Mouse (Mus musculus): ENCODE data around the gene Slc11a2.

Gene Slc11a2

DNA sequence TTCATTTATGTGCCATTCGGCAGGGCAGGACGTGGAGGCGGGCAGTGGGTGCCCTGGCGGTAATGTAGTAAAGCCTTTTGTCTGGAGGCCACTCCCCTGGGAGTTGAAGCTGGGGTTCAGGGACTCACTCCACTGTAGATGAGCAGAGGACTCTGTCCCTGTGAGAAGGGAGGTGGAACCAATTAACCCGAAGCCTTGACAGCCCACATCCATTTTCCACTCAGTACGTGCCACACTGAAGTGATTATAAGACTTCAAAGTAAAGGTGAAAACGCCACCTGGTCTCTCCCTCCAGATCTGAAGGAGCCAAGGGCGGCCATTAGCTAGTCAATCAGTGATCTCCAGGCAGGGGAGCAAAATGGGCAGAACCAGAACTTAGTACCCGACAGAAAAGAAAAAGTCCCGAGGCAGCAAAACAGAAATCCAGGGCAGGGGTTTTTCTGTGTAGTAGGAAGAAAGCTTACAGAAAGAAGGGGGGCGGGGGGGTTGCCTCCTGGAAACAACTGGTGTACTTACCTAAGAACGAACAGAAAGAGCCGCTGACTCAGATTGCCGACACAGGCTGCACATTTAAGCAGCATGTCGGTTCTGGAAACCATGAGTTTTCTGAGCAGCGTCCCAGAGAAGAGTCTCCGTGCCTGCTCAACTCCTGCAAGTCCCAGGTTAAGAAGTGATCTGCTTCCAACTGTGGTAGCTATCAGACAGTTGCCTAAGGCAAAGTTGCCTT is at the start of gene Slc11a2:
TSS of gene Slc11a2 (minus strand) at position 677 of the 727 bp plus-strand sequence.
- DNase-seq (ENCODE audit: low read depth, low spot score): no peak

DNA sequence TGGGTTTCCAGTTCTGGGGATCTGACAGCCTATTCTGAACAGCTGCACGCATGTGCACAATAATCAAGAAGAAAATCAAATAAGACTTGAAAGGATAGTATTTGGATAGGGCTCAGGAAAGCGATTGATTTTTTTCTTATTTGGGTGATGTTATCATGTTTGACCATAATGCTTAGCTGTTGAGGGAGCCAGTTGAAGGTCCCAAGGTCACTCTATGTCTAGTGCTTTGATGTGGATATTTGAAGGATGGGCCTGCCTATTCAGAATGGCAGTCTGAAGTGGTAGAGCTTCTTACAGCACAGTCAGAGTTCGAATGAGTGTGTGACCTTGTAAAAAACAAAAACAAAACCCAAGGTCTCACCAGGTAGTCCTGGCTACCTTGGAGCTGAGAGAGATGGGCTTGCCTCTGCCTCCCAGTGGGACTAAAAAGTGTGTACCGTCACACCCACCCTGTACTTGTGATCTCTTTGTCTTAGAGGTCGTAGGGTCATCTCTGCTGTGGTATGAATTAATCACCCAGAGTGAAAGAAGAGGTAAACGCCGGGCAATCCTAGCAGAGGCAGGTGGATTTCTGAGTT is 49.1 kb upstream of the Slc11a2 start:
- peak; percentile 99 for DNase-seq (ENCODE audit: low read depth, low spot score)

DNA sequence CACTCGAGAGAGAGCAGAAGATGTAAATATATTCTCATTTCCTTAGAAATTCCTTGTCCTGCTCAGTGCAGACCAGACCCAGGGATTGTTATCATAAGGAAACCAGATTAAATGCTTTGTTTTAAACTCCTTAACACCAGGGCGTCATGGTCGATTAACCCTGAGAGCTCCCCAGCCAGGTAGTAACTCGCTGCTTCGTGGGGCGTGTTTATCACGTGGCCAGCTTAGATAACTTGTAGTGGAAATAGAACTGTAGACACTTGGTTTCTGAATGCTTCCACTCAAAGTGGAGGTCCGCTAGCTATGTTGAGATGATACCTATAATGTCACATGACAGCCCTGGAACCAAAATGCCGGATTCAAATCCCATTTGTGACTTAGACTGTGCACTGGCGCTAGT is 45.2 kb upstream of the Slc11a2 start:
- DNase-seq (ENCODE audit: low read depth, low spot score): no peak

DNA sequence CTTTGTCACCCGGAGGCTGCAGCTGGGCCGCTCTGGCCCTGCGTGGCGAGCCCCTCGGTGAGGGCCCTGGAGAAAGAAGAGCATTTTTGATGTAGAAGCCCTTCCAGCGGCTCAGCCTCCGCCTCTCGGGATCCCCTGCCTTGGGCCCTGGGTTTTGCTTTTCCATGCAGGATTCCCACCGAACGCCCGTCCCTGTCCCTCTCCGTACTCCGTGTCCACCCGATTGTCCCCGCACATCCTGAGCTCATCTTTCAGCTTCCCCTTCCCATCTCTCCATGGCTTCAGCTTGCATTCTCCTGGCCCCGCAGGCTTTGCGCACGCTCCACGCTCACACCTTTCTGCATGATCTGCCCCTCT is 44.3 kb upstream of the Slc11a2 start:
- no peak for DNase-seq (ENCODE audit: low read depth, low spot score)

DNA sequence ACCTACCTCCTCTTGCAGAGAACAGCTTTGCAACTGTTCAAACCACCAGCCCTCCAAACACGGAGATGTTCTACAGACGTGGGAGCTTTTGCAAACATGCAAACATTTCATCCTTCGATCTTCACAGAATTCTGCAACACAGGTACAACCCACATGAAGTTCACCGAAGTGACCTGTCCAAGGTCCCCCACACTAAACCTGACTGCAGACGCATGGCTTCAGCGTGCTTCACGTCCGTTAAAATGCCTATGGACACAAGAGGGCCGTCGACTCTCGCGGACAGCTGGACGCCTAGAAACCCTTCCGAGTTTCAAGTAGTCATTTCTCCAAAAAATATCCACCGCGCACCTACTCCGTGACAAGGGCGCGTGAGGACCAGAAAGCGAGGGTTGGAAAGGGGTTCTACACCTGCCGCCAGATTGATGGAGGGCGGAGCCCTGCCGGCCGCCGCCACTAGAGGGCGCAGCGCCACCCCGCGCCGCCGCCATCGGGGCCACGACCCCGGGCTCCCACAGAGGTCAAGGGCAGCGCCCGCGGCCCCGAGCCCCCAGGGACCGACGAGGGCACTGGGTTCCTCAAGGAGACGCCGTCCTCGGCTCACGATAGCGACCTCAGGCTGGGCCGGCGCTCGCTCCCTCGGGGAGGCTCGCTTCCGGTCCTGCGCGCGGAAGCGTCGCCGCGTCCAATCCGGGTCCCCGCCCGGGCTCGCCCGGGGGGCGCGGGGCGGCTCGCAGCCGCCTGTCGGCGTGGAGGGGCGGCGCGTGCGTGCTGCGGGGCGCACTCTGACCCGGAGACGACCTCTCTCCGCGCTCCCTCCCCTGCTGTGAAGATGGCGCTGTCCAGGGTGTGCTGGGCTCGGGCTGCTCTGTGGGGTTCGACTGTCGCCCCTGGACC is 43.7 kb upstream of the Slc11a2 start, which contains the start of gene Letmd1:
TSS of gene Letmd1 (plus strand) at position 729 of the 894 bp plus-strand sequence.
- peak; percentile 90 for DNase-seq (ENCODE audit: low read depth, low spot score)

DNA sequence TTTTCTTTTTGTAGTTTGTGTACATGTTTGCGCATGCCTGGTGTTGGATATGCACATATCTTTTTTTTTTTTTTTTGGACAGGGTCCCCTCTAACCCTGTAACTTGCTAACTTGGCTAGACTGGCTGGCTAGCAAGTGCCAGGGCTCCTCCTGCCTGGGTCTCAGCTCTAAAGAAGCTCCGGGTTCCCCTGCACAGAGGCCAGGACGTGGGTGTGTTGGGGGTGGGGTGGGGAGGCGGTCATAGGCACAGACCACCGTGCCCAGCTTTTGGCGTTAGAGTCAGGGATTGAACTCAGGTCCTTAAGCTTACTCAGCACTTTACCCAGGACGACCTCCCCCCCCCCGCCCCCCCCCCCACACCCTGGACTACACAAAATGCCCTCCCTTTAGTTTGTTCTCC is 42.9 kb upstream of the Slc11a2 start:
- DNase-seq (ENCODE audit: low read depth, low spot score): no peak

DNA sequence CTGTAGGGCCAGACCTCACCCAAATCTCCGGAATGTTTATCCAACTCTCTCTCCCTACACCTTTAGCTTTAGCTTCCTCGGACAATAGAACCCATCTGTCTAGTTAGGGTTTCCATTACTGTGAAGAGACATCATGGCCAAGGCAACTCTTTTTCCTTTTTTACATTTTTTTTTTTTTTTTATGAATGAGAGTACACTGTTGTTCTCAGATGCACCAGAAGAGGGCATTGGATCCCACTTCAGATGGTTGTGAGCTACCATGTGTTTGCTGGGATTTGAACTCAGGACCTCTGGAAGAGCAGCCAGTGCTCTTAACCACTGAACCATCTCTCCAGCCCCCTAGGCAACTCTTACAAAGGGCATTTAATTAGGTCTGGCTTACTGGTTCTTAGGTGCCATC is 40.6 kb upstream of the Slc11a2 start:
- no peak for DNase-seq (ENCODE audit: low read depth, low spot score)

DNA sequence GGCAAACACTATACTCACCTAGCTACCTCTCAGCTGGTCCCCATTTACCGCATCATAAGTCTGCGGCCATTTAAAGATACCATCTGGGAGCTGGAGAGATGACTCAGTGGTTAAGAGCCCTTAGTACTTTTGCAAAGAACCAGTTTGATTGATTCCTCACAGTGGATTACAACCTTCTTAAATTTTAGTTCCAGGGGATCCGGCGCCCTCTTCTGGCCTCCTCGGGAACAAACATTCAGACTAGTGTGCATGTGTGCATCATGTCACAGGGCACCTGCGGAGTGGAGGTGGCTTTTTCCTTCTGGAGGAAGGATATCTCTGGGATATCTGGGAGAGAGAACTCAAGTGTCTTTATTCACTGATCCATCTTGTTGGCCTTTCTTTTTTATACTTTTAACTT is 38.8 kb upstream of the Slc11a2 start:
- DNase-seq (ENCODE audit: low read depth, low spot score): peak; percentile 74

DNA sequence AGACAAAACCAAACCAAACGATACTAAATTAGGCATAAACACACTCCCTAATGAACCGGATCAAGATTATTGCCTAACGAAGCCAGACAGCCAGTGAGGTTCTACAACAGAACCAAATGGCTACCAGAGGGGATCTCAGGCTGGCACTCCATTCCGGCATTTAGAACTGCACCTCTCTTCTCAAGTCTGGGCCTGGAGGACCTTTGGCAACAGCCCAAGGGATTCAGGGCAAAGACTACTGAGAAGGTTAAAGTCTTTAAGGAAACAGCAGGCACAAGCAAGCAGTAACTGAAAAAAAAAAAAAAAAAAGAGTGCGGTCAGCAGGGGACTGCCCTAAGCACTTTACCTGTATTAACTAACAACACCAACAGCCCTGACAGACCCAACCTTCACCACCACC is 37.2 kb upstream of the Slc11a2 start:
- DNase-seq (ENCODE audit: low read depth, low spot score): no peak

DNA sequence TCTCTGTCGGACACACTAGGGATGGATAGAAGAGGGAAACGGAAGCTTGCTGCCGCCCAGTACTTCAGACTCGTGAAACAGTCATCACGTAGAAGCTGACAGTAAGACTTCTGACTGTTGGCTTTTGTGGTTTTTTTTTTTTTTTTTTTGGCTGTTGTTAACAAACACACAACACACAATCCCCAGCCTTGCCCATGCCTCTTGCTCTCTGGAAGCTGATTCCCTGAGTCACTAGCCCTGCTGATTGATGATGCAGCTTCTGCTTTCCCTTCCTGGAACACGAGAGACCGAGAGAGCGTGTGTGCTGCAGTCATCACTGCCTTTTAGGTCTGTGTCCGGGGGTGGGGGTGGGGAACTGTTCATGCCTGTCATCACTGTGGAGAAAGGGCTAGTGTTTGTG is 36.8 kb upstream of the Slc11a2 start:
- no peak for DNase-seq (ENCODE audit: low read depth, low spot score)

DNA sequence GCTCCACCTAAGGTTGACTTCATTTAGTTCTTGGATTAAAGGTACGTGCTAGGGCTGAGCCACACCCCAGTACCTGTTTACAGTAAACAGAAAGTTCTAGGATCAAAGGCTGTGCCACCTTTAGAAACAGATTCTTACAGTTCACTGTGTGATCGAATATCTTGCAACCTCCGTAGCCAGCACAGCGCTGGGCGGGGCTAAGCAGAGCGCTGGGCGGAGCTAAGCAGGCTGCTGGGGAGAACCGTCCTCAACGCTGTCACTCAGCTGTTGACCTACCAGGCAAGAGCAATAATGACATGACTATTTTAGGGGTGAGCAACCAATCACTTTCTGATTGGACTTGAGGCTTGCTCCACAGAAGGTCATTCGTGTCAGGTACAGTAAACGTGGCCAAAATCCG is 36.1 kb upstream of the Slc11a2 start:
- DNase-seq (ENCODE audit: low read depth, low spot score): peak; percentile 79

DNA sequence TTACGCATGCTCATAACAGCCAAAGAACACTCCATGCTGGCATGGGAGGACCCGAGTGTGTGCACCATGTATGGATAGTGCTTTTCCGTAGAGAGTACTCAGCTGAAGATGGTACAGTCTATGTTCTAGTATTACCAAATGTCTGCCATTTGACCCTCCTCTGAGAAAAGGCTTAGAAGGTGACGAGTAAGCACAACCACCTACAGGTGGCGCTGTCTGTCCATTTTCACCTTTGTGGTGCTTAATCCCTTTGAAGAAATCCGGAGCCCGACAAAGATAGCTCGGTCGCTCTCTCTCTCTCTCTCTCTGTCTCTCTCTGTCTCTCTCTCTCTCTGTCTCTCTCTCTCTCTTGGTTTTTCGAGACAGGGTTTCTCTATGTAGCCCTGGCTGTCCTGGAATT is 33.2 kb upstream of the Slc11a2 start:
- DNase-seq (ENCODE audit: low read depth, low spot score): peak; percentile 94

DNA sequence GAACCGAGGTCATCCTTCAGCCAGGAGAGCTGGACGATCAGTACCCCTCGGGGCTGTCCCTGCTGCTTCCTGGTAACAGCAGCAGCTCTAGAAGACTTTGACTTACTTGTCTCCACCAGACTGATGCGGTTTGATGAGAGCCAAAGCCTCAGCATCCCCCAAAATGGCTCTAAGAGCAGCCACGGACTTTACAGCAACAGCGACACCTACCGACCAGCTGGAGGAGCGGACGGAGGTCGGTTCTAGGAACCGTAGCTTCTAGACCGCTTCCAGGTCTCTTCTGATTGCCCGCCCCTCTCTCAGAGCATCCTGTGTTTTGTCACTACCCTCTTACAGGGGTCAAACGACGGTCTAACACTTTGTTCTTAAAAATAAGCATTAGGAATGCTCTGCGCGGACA is 32.5 kb upstream of the Slc11a2 start:
- peak; percentile 95 for DNase-seq (ENCODE audit: low read depth, low spot score)

DNA sequence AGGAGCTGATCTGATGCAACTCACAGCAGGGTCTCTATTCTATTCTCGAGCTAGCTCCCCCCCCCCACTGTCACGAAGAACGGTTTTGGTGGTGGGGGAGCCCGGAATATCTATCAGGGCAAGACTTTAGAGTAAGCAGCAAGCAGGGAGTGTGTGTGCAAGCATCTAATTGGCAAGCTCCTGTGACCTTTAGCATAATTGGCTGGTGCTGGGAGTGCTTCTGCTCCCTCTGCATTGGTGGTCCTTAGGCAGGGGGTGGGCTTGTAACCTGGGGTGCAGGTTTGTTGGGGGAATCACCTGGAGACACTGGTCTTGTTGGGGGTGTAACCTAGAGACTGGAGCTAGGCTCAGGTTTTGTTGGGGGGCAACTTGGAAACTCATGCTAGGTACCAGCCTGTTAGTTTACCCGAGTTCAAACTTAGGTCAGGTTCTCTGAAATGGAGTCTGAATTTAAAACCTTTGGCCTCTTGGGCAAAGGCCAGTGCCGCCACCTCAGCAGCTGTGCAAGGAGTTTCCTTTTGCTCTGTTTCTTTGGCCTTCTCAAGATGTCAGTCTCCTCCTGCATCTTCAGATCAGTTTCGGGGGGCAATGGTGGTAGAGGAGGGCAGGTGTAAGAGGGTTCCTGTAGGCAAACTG is 31.6 kb upstream of the Slc11a2 start:
- no peak for DNase-seq (ENCODE audit: low read depth, low spot score)

DNA sequence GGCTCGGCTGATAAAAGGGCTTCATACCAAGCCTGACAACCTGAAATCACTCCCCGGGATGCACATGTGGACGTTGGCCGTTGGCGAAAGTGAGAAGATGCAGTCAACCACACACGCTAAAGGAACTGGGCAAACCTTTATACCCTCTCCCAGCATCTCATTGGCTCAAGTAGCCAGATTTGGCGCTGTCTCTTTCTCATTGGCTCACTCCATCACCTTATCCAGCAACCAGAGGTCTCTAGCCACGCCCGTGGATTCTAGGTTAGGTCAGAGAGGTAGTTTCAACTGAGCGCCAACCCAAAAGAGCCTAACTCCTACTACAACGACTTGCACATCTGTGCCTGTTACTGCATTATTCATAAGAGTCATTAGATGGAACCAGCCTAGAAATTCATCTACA is 27.6 kb upstream of the Slc11a2 start:
- peak; percentile 77 for DNase-seq (ENCODE audit: low read depth, low spot score)

DNA sequence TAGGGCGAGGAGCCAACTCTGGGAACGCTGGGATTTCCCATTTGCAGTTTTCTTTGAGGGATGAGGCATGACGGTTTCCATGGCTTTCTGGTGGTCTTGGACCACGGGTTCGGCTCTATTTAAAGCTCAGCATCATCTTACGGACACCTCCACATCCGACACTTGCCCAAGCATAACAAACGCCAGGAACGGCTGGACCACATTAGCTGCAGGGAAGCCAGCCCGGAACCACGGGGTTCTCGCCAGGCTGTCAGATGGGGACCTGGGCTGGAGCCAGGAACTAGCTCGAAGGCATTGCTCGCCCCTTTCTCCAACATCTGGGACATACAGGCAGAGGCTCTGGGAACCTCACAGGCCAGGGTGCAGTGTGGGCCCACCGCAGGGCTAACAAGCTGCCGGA is 26.4 kb upstream of the Slc11a2 start:
- no peak for DNase-seq (ENCODE audit: low read depth, low spot score)

DNA sequence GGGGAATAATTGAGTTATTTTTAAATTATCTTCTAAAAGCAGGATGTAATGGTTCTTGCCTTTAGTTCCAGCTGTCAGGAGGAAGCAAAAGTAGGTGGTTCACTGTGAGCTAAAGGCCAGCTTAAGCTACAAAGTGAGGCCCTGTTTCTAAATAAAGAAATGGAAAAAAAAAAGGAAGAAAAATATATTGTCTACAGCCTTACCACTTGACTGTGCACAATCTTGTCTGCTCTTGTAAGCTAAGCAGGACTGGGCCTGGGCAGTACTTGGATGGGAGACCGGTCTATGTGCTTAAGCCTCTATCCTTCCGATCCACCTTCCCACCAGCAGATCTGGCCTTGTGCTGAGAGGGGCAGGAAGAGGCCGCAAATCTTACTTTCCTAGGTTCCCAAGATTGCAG is 24.6 kb upstream of the Slc11a2 start:
- no peak for DNase-seq (ENCODE audit: low read depth, low spot score)

DNA sequence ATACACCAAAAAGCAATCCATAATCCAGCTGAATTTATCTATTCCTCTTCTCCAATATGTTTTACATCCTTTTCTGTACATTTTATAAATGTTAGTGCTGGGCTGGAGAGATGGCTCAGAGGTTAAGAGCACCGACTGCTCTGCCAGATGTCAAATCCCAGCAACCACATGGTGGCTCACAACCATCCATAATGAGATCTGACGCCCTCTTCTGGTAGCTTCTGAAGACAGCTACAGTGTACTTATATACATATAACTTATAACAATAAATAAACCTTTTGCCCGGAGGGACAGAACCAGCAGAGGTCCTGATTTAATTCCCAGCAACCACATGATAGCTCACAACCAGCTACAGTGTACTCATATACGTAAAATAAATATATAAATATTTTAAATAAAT is 23.7 kb upstream of the Slc11a2 start:
- peak; percentile 65 for DNase-seq (ENCODE audit: low read depth, low spot score)

DNA sequence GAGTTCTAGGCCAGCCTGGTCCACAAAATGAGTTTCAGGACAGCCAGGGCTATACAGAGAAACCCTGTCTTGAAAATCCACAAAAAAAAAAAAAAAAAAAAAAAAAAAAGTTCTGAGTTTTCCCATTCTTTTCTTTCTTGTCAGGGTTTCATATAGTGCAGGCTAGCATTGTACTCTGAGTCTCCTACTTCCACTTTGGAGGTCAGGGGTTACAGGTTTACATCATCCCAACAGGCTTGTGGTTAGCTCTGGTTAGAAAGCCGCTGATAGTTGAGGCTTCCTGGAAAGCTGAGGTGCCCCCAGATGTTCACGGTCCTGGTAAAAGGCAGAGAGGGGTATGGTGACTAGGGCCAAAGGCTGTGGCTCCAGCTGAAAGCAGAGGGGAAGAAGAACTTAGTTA is 22.0 kb upstream of the Slc11a2 start:
- no peak for DNase-seq (ENCODE audit: low read depth, low spot score)

DNA sequence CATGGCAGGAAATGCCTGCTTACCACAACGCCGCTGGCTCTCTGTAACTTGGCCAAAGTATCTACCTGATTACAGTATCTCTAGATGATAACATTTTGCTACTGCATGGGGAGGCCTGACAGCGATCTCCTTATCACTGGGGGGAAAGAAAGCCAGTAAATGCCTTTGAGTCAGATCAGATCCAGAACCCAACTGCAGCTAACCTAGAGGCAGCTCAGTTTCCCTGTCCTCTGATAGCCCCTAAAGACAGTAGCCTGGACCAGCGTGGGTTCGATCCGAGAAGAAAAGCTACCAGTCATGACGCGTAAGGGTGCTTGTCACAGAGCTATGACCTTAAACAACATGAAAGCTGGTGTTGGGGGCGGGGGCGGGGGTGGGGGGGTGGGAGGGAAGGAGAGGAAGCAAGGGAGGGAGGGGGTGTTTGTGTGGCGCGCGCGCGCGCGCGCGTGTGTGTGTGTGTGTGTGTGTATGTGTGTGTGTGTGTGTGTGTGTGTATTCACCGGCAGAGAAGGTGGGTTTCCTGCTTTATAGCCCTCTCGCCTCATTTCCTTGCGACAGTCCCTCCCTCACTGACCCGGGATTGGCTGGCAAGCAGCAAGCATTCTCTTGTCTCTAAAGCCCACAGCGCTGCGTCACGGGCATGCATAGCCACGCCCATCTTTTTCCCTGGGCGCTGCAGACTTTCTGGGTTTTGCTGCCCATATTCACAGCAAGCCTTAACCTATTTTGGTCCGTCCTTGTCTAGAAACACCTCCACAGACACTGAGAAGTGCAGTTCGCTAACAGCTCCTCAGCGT is 18.5 kb upstream of the Slc11a2 start:
- DNase-seq (ENCODE audit: low read depth, low spot score): peak; percentile 72

DNA sequence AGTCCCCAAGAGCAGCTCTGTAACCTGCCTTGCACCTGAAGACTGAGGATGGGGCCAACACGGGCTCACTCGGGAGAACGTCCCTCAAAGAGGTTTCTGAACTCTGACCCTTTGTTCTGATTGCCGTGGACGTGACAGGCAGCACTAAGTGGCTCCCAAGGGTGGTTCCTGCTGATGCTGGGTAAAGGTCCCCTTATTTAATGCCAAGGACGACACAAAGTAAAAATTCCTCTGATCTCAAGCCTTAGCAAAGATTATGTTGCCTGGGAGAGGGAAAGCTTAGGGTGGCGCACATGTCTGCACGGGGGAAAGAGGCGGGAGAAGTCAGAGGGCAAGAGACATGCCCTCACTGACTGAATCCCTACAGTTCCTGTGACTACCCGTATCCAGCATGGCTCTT is 11.6 kb upstream of the Slc11a2 start:
- no peak for DNase-seq (ENCODE audit: low read depth, low spot score)
